Comparison of ENCODE assay signal across 11 mouse cellular contexts in genomic region chr11:75687343-75687993, GRCm38 (mm10). TPM values are rescaled to one million over a fixed set of nuclear protein-coding genes. Genes with fewer than 3 reads are reported as not detected.
DNase-seq lines count a peak whose midpoint lies in the region; ATAC-seq and TF ChIP-seq lines count a peak whose summit lies in the region.
"Had no signal": no experiment of that assay in that cellular context is flagged by ENCODE, and none has a peak within 500 bp of the region (broad histone marks: within the 10 kb centered on the region; RNA-seq: fewer than 3 reads in every experiment).

No protein-coding gene starts in this region.

- peak overlapping the region; percentile 62; the same call in 1 of the 2 replicates for H3K27ac ChIP-seq in heart, embryonic 12.5 days (ENCODE audit: poor library complexity, severe bottlenecking)
- H3K27ac ChIP-seq in stomach, embryonic 14.5 days (ENCODE audit: low read length), result 0 out of 2 replicates have a peak overlapping the region, but pooled peaks have one; percentile 21
- no peak overlapping the region for H3K27ac ChIP-seq in stomach, postnatal 0 days (replicated peaks)
- no peak overlapping the region for H3K27ac ChIP-seq in hindbrain, embryonic 12.5 days
- H3K27ac ChIP-seq: lung, embryonic 15.5 days; midbrain, embryonic 12.5 days; neural tube, embryonic 13.5 days had no signal

- peaks cover 45% of the 10 kb centered on the region for H3K36me3 ChIP-seq in heart, embryonic 12.5 days
- H3K36me3 ChIP-seq in stomach, embryonic 14.5 days (ENCODE audit: control insufficient read depth, insufficient read depth, low read length), result peaks cover 29% of the 10 kb centered on the region
- peaks cover 2% of the 10 kb centered on the region; the same call in 1 of the 2 replicates for H3K36me3 ChIP-seq in stomach, postnatal 0 days (ENCODE audit: control insufficient read depth, insufficient read depth, low read length)
- peaks cover 24% of the 10 kb centered on the region for H3K36me3 ChIP-seq in hindbrain, embryonic 12.5 days

- peak overlapping the region; percentile 16; the same call in 1 of the 2 replicates for H3K4me2 ChIP-seq in heart, embryonic 12.5 days
- no peak overlapping the region for H3K4me2 ChIP-seq in stomach, embryonic 14.5 days (replicated peaks; ENCODE audit: low read depth, low read length)
- H3K4me2 ChIP-seq in stomach, postnatal 0 days (replicated peaks; ENCODE audit: low read depth), result no peak overlapping the region
- no peak overlapping the region for H3K4me2 ChIP-seq in hindbrain, embryonic 12.5 days (replicated peaks)
- H3K4me2 ChIP-seq: lung, embryonic 15.5 days; midbrain, embryonic 12.5 days; neural tube, embryonic 13.5 days had no signal

- no peak for ATAC-seq in heart, embryonic 12.5 days (ENCODE audit: insufficient number of reproducible peaks, low FRiP score)
- no peak for ATAC-seq in stomach, embryonic 14.5 days (ENCODE audit: insufficient number of reproducible peaks, insufficient read depth, low FRiP score, low read depth)
- no peak for ATAC-seq in stomach, postnatal 0 days (ENCODE audit: low FRiP score, low TSS enrichment)
- ATAC-seq in megakaryocyte-erythroid progenitor cell, adult 5-6 weeks (replicated peaks; ENCODE audit: low FRiP score, low TSS enrichment, poor library complexity, severe bottlenecking), result no peak
- ATAC-seq in hindbrain, embryonic 12.5 days (ENCODE audit: low FRiP score), result no peak

- H3K9ac ChIP-seq in heart, embryonic 12.5 days, result no peak overlapping the region
- H3K9ac ChIP-seq in stomach, embryonic 14.5 days (replicated peaks; ENCODE audit: low read depth, low read length), result no peak overlapping the region
- H3K9ac ChIP-seq in stomach, postnatal 0 days (ENCODE audit: low read length), result no peak overlapping the region
- H3K9ac ChIP-seq in hindbrain, embryonic 12.5 days, result no peak overlapping the region
- H3K9ac ChIP-seq: lung, embryonic 15.5 days; midbrain, embryonic 12.5 days; neural tube, embryonic 13.5 days had no signal

- H3K27me3 ChIP-seq in heart, embryonic 12.5 days (replicated peaks), result no peaks in the 10 kb centered on the region
- H3K27me3 ChIP-seq in stomach, embryonic 14.5 days (ENCODE audit: control insufficient read depth, insufficient read depth, low read length), result no peaks in the 10 kb centered on the region
- H3K27me3 ChIP-seq in stomach, postnatal 0 days (ENCODE audit: control insufficient read depth, insufficient read depth, low read length), result no peaks in the 10 kb centered on the region
- no peaks in the 10 kb centered on the region for H3K27me3 ChIP-seq in hindbrain, embryonic 12.5 days
- H3K27me3 ChIP-seq: lung, embryonic 15.5 days; midbrain, embryonic 12.5 days; neural tube, embryonic 13.5 days had no signal

- TF ChIP-seq CTCF in stomach, postnatal 0 days (IDR thresholded peaks at IDR 0.05; ENCODE audit: low read depth), result no peak

- H3K9me3 ChIP-seq in heart, embryonic 12.5 days (replicated peaks), result no peaks in the 10 kb centered on the region
- no peaks in the 10 kb centered on the region for H3K9me3 ChIP-seq in stomach, embryonic 14.5 days (ENCODE audit: control insufficient read depth, low read depth, low read length)
- no peaks in the 10 kb centered on the region for H3K9me3 ChIP-seq in stomach, postnatal 0 days (ENCODE audit: control insufficient read depth, low read length)
- H3K9me3 ChIP-seq in hindbrain, embryonic 12.5 days (replicated peaks), result no peaks in the 10 kb centered on the region
- H3K9me3 ChIP-seq: lung, embryonic 15.5 days; midbrain, embryonic 12.5 days; neural tube, embryonic 13.5 days had no signal

- DNase-seq in heart, adult 8-10 months (ENCODE audit: low spot score), result no peak
- DNase-seq in stomach, postnatal 0 days (ENCODE audit: low spot score), result no peak
- DNase-seq in kidney, adult 9 months, result peak; percentile 62
- no peak for DNase-seq in urinary bladder, postnatal 10 days (ENCODE audit: low spot score)

- no peak overlapping the region for H3K4me3 ChIP-seq in heart, embryonic 12.5 days
- no peak overlapping the region for H3K4me3 ChIP-seq in stomach, embryonic 14.5 days (ENCODE audit: low read depth, low read length)
- H3K4me3 ChIP-seq in stomach, postnatal 0 days (ENCODE audit: low read depth, low read length), result no peak overlapping the region
- H3K4me3 ChIP-seq in hindbrain, embryonic 12.5 days, result no peak overlapping the region
- H3K4me3 ChIP-seq: lung, embryonic 15.5 days; midbrain, embryonic 12.5 days; neural tube, embryonic 13.5 days had no signal

- TF ChIP-seq EP300 in stomach, postnatal 0 days (optimal IDR thresholded peaks at IDR 0.05), result no peak

- peaks cover 11% of the 10 kb centered on the region for H3K4me1 ChIP-seq in heart, embryonic 12.5 days (replicated peaks)
- H3K4me1 ChIP-seq in stomach, embryonic 14.5 days (ENCODE audit: control insufficient read depth, insufficient read depth, low read length), result no peaks in the 10 kb centered on the region
- no peaks in the 10 kb centered on the region for H3K4me1 ChIP-seq in stomach, postnatal 0 days (replicated peaks; ENCODE audit: control insufficient read depth, insufficient read depth)
- H3K4me1 ChIP-seq in hindbrain, embryonic 12.5 days, result 0 out of 2 replicates have a peak, but pooled peaks cover 2% of the 10 kb centered on the region
- H3K4me1 ChIP-seq: lung, embryonic 15.5 days; midbrain, embryonic 12.5 days had no signal

- 41% methylated on average over 2 of the region's 2 CpGs for WGBS in heart, embryonic 12.5 days
- 53% methylated on average over 2 of the region's 2 CpGs for WGBS in stomach, embryonic 14.5 days
- 54% methylated on average over 2 of the region's 2 CpGs for WGBS in stomach, postnatal 0 days
- 81% methylated on average over 2 of the region's 2 CpGs for WGBS in hindbrain, embryonic 12.5 days

RNA-seq across cellular contexts. Expression of gene Crk, which starts 8.4 kb away (rescaled TPM):
- 110 and 111 TPM in 2 replicates for polyA plus RNA-seq in heart, embryonic 12.5 days (2016; fragmentation: Nextera tagmentation; extraction: Ambion mirVana)
- total RNA-seq in heart, adult 8-10 months (2022), result 10 to 100 TPM; 73.0 to 84.5 (median 75.2) TPM
- polyA plus RNA-seq in stomach, embryonic 14.5 days (2014; fragmentation: Nextera tagmentation; extraction: Ambion mirVana), result 101 and 104 TPM in 2 replicates
- 63.5 and 68.8 TPM in 2 replicates for polyA plus RNA-seq in stomach, postnatal 0 days (2015; fragmentation: Nextera tagmentation; extraction: Ambion mirVana)
- 33.0 and 38.5 TPM in 2 replicates for total RNA-seq in megakaryocyte-erythroid progenitor cell, adult 5-6 weeks (2014; fragmentation: Nextera tagmentation)
- total RNA-seq in megakaryocyte-erythroid progenitor cell, adult 5-6 weeks (2017), result 29.5 and 39.8 TPM in 2 replicates
- 136 and 138 TPM in 2 replicates for polyA plus RNA-seq in hindbrain, embryonic 12.5 days (2016; fragmentation: Nextera tagmentation; extraction: Ambion mirVana)

RNA-seq across cellular contexts. Expression of gene Myo1c, which starts 37.2 kb away (rescaled TPM):
- 72.3 and 76.7 TPM in 2 replicates for polyA plus RNA-seq in heart, embryonic 12.5 days (2016; fragmentation: Nextera tagmentation; extraction: Ambion mirVana)
- 10 to 100 TPM; 84.0 to 98.9 (median 92.7) TPM for total RNA-seq in heart, adult 8-10 months (2022)
- polyA plus RNA-seq in stomach, embryonic 14.5 days (2014; fragmentation: Nextera tagmentation; extraction: Ambion mirVana), result 31.2 and 34.3 TPM in 2 replicates
- polyA plus RNA-seq in stomach, postnatal 0 days (2015; fragmentation: Nextera tagmentation; extraction: Ambion mirVana), result 41.8 and 41.9 TPM in 2 replicates
- total RNA-seq in megakaryocyte-erythroid progenitor cell, adult 5-6 weeks (2014; fragmentation: Nextera tagmentation), result 36.5 and 37.4 TPM in 2 replicates
- total RNA-seq in megakaryocyte-erythroid progenitor cell, adult 5-6 weeks (2017), result 13.5 and 32.6 TPM in 2 replicates
- polyA plus RNA-seq in hindbrain, embryonic 12.5 days (2016; fragmentation: Nextera tagmentation; extraction: Ambion mirVana), result 18.7 and 19.3 TPM in 2 replicates

RNA-seq across cellular contexts. Expression of gene Ywhae, which starts 45.2 kb away (rescaled TPM):
- 842 and 863 TPM in 2 replicates for polyA plus RNA-seq in heart, embryonic 12.5 days (2016; fragmentation: Nextera tagmentation; extraction: Ambion mirVana)
- total RNA-seq in heart, adult 8-10 months (2022), result 100 to 1,000 TPM; 471 to 532 (median 523) TPM
- 887 and 916 TPM in 2 replicates for polyA plus RNA-seq in stomach, embryonic 14.5 days (2014; fragmentation: Nextera tagmentation; extraction: Ambion mirVana)
- polyA plus RNA-seq in stomach, postnatal 0 days (2015; fragmentation: Nextera tagmentation; extraction: Ambion mirVana), result 401 and 416 TPM in 2 replicates
- total RNA-seq in megakaryocyte-erythroid progenitor cell, adult 5-6 weeks (2014; fragmentation: Nextera tagmentation), result 346 and 395 TPM in 2 replicates
- 314 and 400 TPM in 2 replicates for total RNA-seq in megakaryocyte-erythroid progenitor cell, adult 5-6 weeks (2017)
- polyA plus RNA-seq in hindbrain, embryonic 12.5 days (2016; fragmentation: Nextera tagmentation; extraction: Ambion mirVana), result 1,318 and 1,416 TPM in 2 replicates

RNA-seq across cellular contexts. Expression of gene Inpp5k, which starts 56.7 kb away (rescaled TPM):
- polyA plus RNA-seq in heart, embryonic 12.5 days (2016; fragmentation: Nextera tagmentation; extraction: Ambion mirVana), result 17.3 and 17.5 TPM in 2 replicates
- total RNA-seq in heart, adult 8-10 months (2022), result 10 to 100 TPM; 29.3 to 34.3 (median 32.3) TPM
- polyA plus RNA-seq in stomach, embryonic 14.5 days (2014; fragmentation: Nextera tagmentation; extraction: Ambion mirVana), result 25.9 and 27.7 TPM in 2 replicates
- polyA plus RNA-seq in stomach, postnatal 0 days (2015; fragmentation: Nextera tagmentation; extraction: Ambion mirVana), result 19.0 and 22.4 TPM in 2 replicates
- 33.8 and 34.5 TPM in 2 replicates for total RNA-seq in megakaryocyte-erythroid progenitor cell, adult 5-6 weeks (2014; fragmentation: Nextera tagmentation)
- total RNA-seq in megakaryocyte-erythroid progenitor cell, adult 5-6 weeks (2017), result 19.9 and 26.5 TPM in 2 replicates
- 28.7 and 30.3 TPM in 2 replicates for polyA plus RNA-seq in hindbrain, embryonic 12.5 days (2016; fragmentation: Nextera tagmentation; extraction: Ambion mirVana)

Comparison
In these comparisons a context has a peak if more than half of its experiments do, and no peak if none do; other contexts are left out.
1. H3K27ac ChIP-seq: peak in heart, embryonic 12.5 days (single experiment) and stomach, embryonic 14.5 days (single experiment); none in stomach, postnatal 0 days (single experiment) and hindbrain, embryonic 12.5 days (single experiment).